Mouse (Mus musculus): ENCODE results near the gene Srr. TPM values are rescaled to one million over a fixed set of nuclear protein-coding genes. Genes with fewer than 3 reads are reported as not detected.
A peak's percentile ranks its signal among the peaks of the same experiment; 100 is the strongest.

Srr gene
- total RNA-seq (2021): 10 to 100 TPM; 86.2 to 88.2 TPM

GRCm38 (mm10) chr11:74925577-74926387, at the start of gene Srr, which contains the start of gene Smg6:
Gene Srr, minus strand, starts transcription at chr11:74925948.
Gene Smg6, plus strand, starts transcription at chr11:74925823.
- peak; percentile 93 for DNase-seq (ENCODE audit: low spot score in 2 of 2)
- intact Hi-C loops (cut with DNase I): no loop called here

- no peak for DNase-seq (ENCODE audit: low spot score in 2 of 2)
- intact Hi-C loops (cut with DNase I): no loop called here
Measured at GRCm38 (mm10) chr11:74974615-74975014, 48.9 kb upstream of the Srr start.

GRCm38 (mm10) chr11:74973290-74974157, 47.8 kb upstream of the Srr start:
- DNase-seq (ENCODE audit: low spot score in 2 of 2): no peak
- intact Hi-C loops (cut with DNase I): no loop called here

- no peak for DNase-seq (ENCODE audit: low spot score in 2 of 2)
- intact Hi-C loops (cut with DNase I): no loop called here
Measured at GRCm38 (mm10) chr11:74965516-74965915, 39.8 kb upstream of the Srr start.

- intact Hi-C loops (cut with DNase I): no loop called here
- DNase-seq (ENCODE audit: low spot score in 2 of 2): no peak
Measured at GRCm38 (mm10) chr11:74962846-74963407, 37.2 kb upstream of the Srr start.

- DNase-seq (ENCODE audit: low spot score in 2 of 2): no peak
- intact Hi-C loops (cut with DNase I): no loop called here
Measured at GRCm38 (mm10) chr11:74961953-74962352, 36.2 kb upstream of the Srr start.

- intact Hi-C loops (cut with DNase I): no loop called here
- DNase-seq (ENCODE audit: low spot score in 2 of 2): no peak
Measured at GRCm38 (mm10) chr11:74960031-74960551, 34.3 kb upstream of the Srr start.

GRCm38 (mm10) chr11:74959501-74959900, 33.8 kb upstream of the Srr start:
- intact Hi-C loops (cut with DNase I): no loop called here
- DNase-seq (ENCODE audit: low spot score in 2 of 2): no peak

GRCm38 (mm10) chr11:74957600-74957999, 31.9 kb upstream of the Srr start:
- intact Hi-C loops (cut with DNase I): no loop called here
- no peak for DNase-seq (ENCODE audit: low spot score in 2 of 2)

GRCm38 (mm10) chr11:74956006-74956405, 30.3 kb upstream of the Srr start:
- intact Hi-C loops (cut with DNase I): no loop called here
- no peak for DNase-seq (ENCODE audit: low spot score in 2 of 2)

- no peak for DNase-seq (ENCODE audit: low spot score in 2 of 2)
- intact Hi-C loops (cut with DNase I): no loop called here
Measured at GRCm38 (mm10) chr11:74954901-74955300, 29.2 kb upstream of the Srr start.

- no peak for DNase-seq (ENCODE audit: low spot score in 2 of 2)
- intact Hi-C loops (cut with DNase I): loop anchor here (2.0 kb wide), 1 partner anchor 220 kb away; no protein-coding TSS in a partner anchor
Measured at GRCm38 (mm10) chr11:74946348-74946747, 20.6 kb upstream of the Srr start.

- intact Hi-C loops (cut with DNase I): no loop called here
- no peak for DNase-seq (ENCODE audit: low spot score in 2 of 2)
Measured at GRCm38 (mm10) chr11:74930391-74930790, 4.6 kb upstream of the Srr start.

GRCm38 (mm10) chr11:74929111-74929510, 3.4 kb upstream of the Srr start:
- intact Hi-C loops (cut with DNase I): no loop called here
- no peak for DNase-seq (ENCODE audit: low spot score in 2 of 2)

- DNase-seq (ENCODE audit: low spot score in 2 of 2): no peak
- intact Hi-C loops (cut with DNase I): no loop called here
Measured at GRCm38 (mm10) chr11:74927236-74927725, 1.5 kb upstream of the Srr start.

GRCm38 (mm10) chr11:74926388-74927005, 749 bp upstream of the Srr start:
- intact Hi-C loops (cut with DNase I): no loop called here
- DNase-seq (ENCODE audit: low spot score in 2 of 2): no peak

- intact Hi-C loops (cut with DNase I): no loop called here
- no peak for DNase-seq (ENCODE audit: low spot score in 2 of 2)
Measured at GRCm38 (mm10) chr11:74924149-74924548, 1.6 kb downstream of the Srr start.

GRCm38 (mm10) chr11:74919249-74919648, 6.5 kb downstream of the Srr start:
- DNase-seq (ENCODE audit: low spot score in 2 of 2): no peak
- intact Hi-C loops (cut with DNase I): no loop called here

- intact Hi-C loops (cut with DNase I): no loop called here
- DNase-seq (ENCODE audit: low spot score in 2 of 2): no peak
Measured at GRCm38 (mm10) chr11:74912492-74912891, 13.3 kb downstream of the Srr start.

All from left cerebral cortex, postnatal 36 days (tissue).